Mouse (Mus musculus): ENCODE results near the gene Cyp8b1. TPM values are rescaled to one million over a fixed set of nuclear protein-coding genes. Genes with fewer than 3 reads are reported as not detected.

Gene Cyp8b1
- polyA plus RNA-seq, 1 experiment from 2014 or later: not detected

DNA sequence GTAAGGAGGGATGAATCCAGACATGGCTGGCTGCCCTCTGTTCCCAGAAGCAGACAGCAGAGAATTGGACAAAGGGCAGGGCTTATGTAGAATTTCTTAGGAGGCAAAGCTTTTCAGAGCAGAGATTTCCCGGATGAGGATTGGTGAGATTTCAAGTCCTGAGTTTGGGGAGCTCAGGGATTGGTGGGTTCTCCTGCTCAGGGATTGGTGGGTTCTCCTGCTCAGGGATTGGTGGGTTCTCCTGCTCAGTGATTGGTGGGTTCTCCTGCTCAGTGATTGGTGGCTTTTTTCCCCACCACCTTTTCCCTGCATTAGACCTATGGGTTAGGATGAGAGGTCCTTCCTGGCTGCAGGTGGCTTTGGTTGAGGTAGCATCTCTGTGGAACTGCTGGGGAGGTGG, 20.8 kb upstream of the Cyp8b1 start:
- H3K27me3 ChIP-seq: no peaks in the 10 kb centered on the region
- ATAC-seq (replicated peaks): peak; percentile 75
- H3K4me2 ChIP-seq (replicated peaks): peak overlapping the region; percentile 48; the same call in 1 of the 2 replicates
- H3K9ac ChIP-seq (replicated peaks): no peak overlapping the region; the same call in 1 of the 2 replicates
- H3K9me3 ChIP-seq: no peaks in the 10 kb centered on the region
- peak overlapping the region; percentile 50 for H3K4me3 ChIP-seq
- no peaks in the 10 kb centered on the region for H3K4me1 ChIP-seq
- WGBS: 73% methylated on average over 1 of the region's 1 CpGs
- peak overlapping the region; percentile 67 for H3K27ac ChIP-seq (replicated peaks)
- H3K36me3 ChIP-seq: no peaks in the 10 kb centered on the region

DNA sequence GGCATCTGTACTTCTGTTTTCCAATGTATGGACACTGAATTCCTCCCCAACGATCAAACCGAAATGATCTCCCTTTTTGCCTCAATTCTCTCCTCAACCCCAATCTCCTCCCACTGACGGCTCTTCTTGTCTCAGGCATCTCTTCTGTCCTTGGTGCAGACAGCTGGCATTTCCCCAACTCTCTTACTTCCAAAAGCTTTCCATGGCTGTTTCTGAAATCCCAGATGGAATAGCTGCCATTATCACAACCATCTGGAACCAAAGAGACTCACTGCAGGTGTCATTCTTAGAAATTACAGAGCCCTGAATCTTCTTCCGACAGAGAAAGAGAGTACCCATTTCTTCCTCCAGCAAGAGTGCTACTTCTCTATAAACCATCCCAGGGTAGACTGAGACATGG, 18.8 kb upstream of the Cyp8b1 start:
- H3K27me3 ChIP-seq: no peaks in the 10 kb centered on the region
- H3K9me3 ChIP-seq: no peaks in the 10 kb centered on the region
- H3K9ac ChIP-seq (replicated peaks): no peak overlapping the region
- no peaks in the 10 kb centered on the region for H3K36me3 ChIP-seq
- ATAC-seq (replicated peaks): no peak
- WGBS: 78% methylated on average over 4 of the region's 4 CpGs
- H3K27ac ChIP-seq (replicated peaks): no peak overlapping the region
- H3K4me2 ChIP-seq (replicated peaks): no peak overlapping the region
- no peak overlapping the region for H3K4me3 ChIP-seq
- H3K4me1 ChIP-seq: no peaks in the 10 kb centered on the region

DNA sequence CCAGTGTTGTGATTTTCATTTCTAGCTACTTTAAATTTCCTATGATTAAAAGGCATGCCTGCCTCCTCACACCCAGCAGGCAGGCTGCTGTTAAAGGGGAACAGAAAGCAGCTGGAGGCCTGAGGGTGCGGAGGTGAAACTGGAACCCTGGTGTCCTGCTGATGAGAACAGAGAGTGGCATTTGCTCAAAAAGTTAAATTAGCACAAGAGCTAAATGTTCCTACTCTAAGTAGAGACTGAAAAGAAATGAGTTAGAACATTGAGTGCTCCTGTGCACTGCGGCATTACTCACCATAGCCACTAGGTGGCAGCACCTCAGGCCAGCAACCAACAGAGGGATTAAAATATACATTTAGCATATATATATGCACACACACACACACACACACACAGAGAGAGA, 12.4 kb upstream of the Cyp8b1 start:
- no peak overlapping the region for H3K9ac ChIP-seq (replicated peaks)
- whole genome bisulfite sequencing: 14% methylated on average over 2 of the region's 2 CpGs
- 0 out of 2 replicates have a peak, but pooled peaks have one; percentile 16 for ATAC-seq (replicated peaks)
- H3K36me3 ChIP-seq: no peaks in the 10 kb centered on the region
- H3K9me3 ChIP-seq: no peaks in the 10 kb centered on the region
- no peaks in the 10 kb centered on the region for H3K27me3 ChIP-seq
- no peak overlapping the region for H3K4me2 ChIP-seq (replicated peaks)
- H3K27ac ChIP-seq (replicated peaks): no peak overlapping the region
- H3K4me3 ChIP-seq: no peak overlapping the region
- no peaks in the 10 kb centered on the region for H3K4me1 ChIP-seq

DNA sequence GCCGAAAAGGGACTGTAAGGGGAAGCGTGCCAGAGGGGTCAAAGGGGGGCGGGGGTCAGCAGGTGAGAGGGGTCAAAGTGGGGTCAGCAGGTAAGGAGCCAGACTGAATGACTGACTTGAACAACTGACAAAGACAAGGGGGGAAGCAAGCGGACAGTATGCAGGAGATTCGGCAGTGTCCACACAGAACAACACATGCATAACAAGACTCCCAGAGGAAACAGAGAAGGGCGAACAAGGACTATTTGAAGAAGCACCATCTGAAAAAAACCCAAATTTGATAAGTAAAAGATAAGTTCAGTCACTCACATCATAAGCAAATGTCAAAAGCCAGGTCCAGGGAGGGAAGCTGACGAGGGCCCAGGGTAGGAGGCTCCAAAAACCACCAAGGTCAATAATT, 11.6 kb upstream of the Cyp8b1 start:
- no peak overlapping the region for H3K4me3 ChIP-seq
- H3K9ac ChIP-seq (replicated peaks): no peak overlapping the region
- no peaks in the 10 kb centered on the region for H3K36me3 ChIP-seq
- no peaks in the 10 kb centered on the region for H3K9me3 ChIP-seq
- no peak overlapping the region for H3K4me2 ChIP-seq (replicated peaks)
- H3K27me3 ChIP-seq: no peaks in the 10 kb centered on the region
- 86% methylated on average over 7 of the region's 7 CpGs for WGBS
- ATAC-seq (replicated peaks): no peak
- no peaks in the 10 kb centered on the region for H3K4me1 ChIP-seq
- H3K27ac ChIP-seq (replicated peaks): no peak overlapping the region

DNA sequence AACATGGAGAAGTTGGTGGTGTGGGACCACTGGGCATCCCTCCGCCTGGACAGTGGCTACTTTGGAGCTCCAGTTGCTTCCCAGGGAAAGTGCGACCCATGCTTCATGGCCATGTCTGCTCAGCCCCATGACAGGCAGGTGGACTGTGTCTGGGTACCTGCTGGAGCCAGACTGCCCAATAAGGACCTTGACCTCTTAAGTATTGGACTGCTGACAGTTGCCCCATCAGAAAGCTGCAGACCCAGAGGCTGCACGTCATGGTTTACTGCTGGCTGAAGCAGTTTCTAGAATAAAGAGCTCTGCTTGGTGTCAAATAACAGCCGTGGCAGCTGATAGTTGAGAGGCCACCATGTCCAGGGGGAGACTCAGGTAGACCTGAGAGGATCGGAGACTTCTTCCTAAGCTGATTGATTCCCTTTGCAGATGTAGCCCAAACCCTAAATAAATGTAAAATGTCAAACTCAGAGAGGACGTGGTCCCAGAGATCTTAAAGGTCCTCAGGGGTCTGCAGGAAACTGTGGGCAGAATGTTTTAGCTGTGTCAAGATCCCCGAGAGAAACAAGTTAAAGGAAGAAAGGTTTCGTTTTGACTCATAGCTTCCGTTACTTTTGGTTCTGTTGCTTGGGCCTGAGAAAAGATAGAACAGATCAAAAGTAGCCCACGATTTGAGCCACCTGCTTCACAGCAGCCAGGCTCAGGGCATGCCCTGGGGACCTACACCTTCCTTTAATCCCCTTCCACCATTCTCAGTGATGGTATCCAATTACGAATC, 10.7 kb upstream of the Cyp8b1 start:
- no peak overlapping the region for H3K4me3 ChIP-seq
- no peaks in the 10 kb centered on the region for H3K4me1 ChIP-seq
- no peak overlapping the region for H3K4me2 ChIP-seq (replicated peaks)
- H3K36me3 ChIP-seq: no peaks in the 10 kb centered on the region
- 68% methylated on average over 11 of the region's 11 CpGs for WGBS
- H3K27ac ChIP-seq (replicated peaks): no peak overlapping the region
- no peak overlapping the region for H3K9ac ChIP-seq (replicated peaks)
- H3K27me3 ChIP-seq: no peaks in the 10 kb centered on the region
- no peaks in the 10 kb centered on the region for H3K9me3 ChIP-seq
- no peak for ATAC-seq (replicated peaks)

DNA sequence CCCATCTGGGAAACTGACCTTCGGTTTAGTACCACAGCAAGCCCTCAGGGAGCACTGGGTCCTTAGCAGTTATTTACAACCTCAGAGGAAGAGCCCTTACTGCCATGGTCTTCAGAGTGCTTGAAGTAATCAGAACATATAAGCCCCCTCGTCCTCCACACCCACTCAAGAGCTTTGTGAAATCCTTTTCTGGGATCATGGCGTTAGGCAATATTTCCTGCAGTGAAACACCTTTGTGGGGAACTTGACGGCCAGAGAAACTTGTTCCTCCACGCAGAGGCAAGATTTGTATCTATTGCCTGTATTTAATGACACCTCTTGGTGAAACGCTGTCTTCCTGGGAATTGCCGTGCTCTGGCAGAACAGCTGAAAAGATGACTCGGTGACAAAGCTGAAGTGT, 9.9 kb upstream of the Cyp8b1 start:
- ATAC-seq (replicated peaks): no peak
- WGBS: 85% methylated on average over 8 of the region's 8 CpGs

DNA sequence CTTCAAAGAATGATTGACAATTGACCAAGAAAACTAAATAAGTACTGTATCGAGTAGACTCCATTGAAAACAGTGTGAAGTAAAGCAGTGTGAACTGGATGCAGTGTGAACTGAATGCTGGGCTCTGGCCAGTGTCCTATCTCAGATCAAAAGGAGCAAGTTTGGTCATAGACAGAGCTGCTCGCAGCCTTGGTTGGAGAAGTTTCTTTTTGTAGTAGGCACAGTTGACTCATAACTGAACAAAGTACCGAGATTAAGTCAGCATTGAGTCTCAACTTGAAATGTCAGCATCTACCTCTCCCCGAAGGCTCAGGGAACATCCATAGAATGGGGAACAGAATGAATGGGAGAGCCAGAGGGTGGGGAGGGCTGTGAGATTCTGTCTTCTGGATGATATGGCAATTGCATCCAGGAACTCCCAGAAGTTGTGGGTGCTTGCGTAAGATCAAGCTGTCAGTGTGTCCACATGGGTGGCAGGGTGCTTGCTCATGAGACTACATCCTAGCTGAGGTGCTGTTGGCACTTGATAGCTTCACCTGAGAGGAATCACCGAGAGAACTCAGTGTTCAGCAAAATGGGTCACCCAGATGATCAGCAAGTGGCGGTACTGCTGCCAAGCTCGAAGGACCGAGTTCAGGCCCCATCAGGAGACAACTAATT, 8.9 kb upstream of the Cyp8b1 start:
- Histone ChIP-seq H3K9ac (replicated peaks) (no peak overlapping the region), H3K36me3 (no peaks in the 10 kb centered on the region), H3K9me3 (no peaks in the 10 kb centered on the region), H3K4me3 (no peak overlapping the region), H3K27ac (replicated peaks) (no peak overlapping the region), H3K4me2 (replicated peaks) (no peak overlapping the region), H3K4me1 (no peaks in the 10 kb centered on the region), H3K27me3 (no peaks in the 10 kb centered on the region)
- no peak for ATAC-seq (replicated peaks)
- 91% methylated on average over 9 of the region's 9 CpGs for whole genome bisulfite sequencing

More for the DNA sequence above, 9.9 kb upstream of the Cyp8b1 start:
- Histone ChIP-seq H3K4me3 (no peak overlapping the region), H3K4me1 (no peaks in the 10 kb centered on the region), H3K27ac (replicated peaks) (no peak overlapping the region), H3K27me3 (no peaks in the 10 kb centered on the region), H3K9ac (replicated peaks) (no peak overlapping the region), H3K9me3 (no peaks in the 10 kb centered on the region), H3K4me2 (replicated peaks) (no peak overlapping the region), H3K36me3 (no peaks in the 10 kb centered on the region)

DNA sequence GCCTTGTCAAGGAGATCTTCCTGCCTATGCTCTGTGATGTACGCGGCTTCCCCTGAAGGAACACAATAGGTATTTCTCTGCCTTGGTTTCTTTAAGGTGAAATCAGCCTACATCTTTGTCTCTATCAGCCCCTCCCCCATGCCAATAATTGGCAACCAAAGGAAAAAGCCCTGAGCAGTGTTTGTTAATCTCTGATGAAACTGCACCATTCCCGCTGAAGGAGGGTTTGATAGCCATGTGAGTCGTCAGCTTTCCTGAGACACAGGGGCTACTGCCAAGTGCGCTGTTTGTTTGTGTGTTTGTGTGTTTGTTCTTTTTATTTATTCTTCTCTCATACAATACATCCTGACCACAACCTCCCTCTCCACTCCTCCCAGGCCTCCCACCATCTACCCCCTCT, 7.8 kb upstream of the Cyp8b1 start:
- no peak for ATAC-seq (replicated peaks)
- WGBS: 54% methylated on average over 5 of the region's 5 CpGs
- no peaks in the 10 kb centered on the region for H3K36me3 ChIP-seq

DNA sequence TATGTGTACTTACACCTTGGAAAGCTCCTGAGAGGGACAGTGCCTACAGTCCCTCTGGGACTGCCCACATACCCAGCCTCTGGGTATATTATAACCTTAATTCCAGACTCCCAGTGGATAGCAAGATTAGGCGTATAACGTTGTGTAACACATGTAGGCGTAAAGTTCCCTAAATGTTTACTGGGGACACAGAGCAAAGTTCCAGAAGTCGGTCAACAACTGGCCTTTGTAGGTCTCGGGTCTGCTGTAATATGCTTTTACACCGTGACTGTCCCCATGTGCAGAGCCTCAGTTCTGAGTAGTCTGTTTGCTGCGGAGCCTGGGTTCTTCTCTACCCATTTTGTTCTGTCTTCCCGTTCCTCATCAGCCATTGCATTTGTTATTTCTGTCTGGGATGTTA, 7.3 kb upstream of the Cyp8b1 start:
- Histone ChIP-seq H3K27me3 (no peaks in the 10 kb centered on the region), H3K4me1 (no peaks in the 10 kb centered on the region), H3K27ac (replicated peaks) (no peak overlapping the region), H3K4me3 (no peak overlapping the region), H3K36me3 (no peaks in the 10 kb centered on the region), H3K9ac (replicated peaks) (no peak overlapping the region), H3K9me3 (no peaks in the 10 kb centered on the region), H3K4me2 (replicated peaks) (no peak overlapping the region)
- WGBS: 91% methylated on average over 8 of the region's 8 CpGs
- ATAC-seq (replicated peaks): no peak

More for the DNA sequence above, 7.8 kb upstream of the Cyp8b1 start:
- no peak overlapping the region for H3K9ac ChIP-seq (replicated peaks)
- H3K4me3 ChIP-seq: no peak overlapping the region
- no peaks in the 10 kb centered on the region for H3K9me3 ChIP-seq
- H3K27me3 ChIP-seq: no peaks in the 10 kb centered on the region
- H3K27ac ChIP-seq (replicated peaks): no peak overlapping the region
- H3K4me2 ChIP-seq (replicated peaks): no peak overlapping the region
- H3K4me1 ChIP-seq: no peaks in the 10 kb centered on the region

DNA sequence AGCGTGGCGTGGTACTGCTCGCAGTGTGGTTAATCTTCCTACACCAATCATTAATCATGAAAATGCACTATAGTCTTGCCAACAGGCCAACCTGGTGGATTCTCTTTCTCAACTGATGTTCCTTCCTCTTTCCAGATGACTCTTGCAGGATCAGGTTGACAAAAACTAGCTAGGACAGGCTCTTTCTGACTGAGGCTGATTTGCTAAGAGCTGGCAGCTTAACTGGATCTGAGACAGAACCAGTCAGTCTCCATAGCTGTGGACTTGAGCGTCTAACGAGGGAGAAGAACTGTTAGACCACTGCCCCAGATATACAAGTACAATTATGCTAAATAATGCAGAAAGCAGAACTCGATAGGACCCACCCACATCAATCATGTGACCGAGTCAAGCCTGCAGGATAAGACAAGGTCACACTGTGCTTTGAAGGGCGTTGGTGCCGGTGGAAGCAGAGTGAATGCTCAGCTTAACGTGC, 3.0 kb upstream of the Cyp8b1 start:
- no peak overlapping the region for H3K4me2 ChIP-seq (replicated peaks)
- no peak overlapping the region for H3K4me3 ChIP-seq
- WGBS: 74% methylated on average over 10 of the region's 10 CpGs
- H3K4me1 ChIP-seq: no peaks in the 10 kb centered on the region
- no peaks in the 10 kb centered on the region for H3K9me3 ChIP-seq
- no peaks in the 10 kb centered on the region for H3K36me3 ChIP-seq
- no peak overlapping the region for H3K9ac ChIP-seq (replicated peaks)
- no peak for ATAC-seq (replicated peaks)
- no peaks in the 10 kb centered on the region for H3K27me3 ChIP-seq
- H3K27ac ChIP-seq (replicated peaks): no peak overlapping the region

DNA sequence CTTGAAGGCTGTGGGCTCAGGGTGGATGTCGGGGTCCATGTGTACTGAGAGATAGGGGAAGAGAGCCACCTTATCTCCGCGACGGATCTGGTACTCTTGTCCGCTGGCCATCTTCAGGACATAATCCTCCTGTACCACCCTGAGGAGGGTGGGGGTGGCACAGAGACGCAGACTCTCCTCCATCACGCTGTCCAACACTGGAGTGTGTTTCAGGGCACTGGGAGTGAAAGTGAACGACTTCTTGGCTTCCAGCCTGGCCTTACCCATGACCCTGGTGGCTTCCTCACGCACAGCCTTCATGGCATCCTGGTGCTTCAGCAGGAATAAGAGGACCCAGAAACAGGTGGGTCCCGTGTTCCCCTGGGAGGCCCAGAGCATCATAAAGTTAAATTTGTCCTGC, 1.0 kb downstream of the Cyp8b1 start:
- Histone ChIP-seq H3K27me3 (no peaks in the 10 kb centered on the region), H3K27ac (replicated peaks) (no peak overlapping the region), H3K9ac (replicated peaks) (no peak overlapping the region), H3K4me2 (replicated peaks) (no peak overlapping the region), H3K9me3 (no peaks in the 10 kb centered on the region), H3K36me3 (no peaks in the 10 kb centered on the region), H3K4me3 (no peak overlapping the region), H3K4me1 (no peaks in the 10 kb centered on the region)
- no peak for ATAC-seq (replicated peaks)
- 91% methylated on average over 10 of the region's 10 CpGs for WGBS

DNA sequence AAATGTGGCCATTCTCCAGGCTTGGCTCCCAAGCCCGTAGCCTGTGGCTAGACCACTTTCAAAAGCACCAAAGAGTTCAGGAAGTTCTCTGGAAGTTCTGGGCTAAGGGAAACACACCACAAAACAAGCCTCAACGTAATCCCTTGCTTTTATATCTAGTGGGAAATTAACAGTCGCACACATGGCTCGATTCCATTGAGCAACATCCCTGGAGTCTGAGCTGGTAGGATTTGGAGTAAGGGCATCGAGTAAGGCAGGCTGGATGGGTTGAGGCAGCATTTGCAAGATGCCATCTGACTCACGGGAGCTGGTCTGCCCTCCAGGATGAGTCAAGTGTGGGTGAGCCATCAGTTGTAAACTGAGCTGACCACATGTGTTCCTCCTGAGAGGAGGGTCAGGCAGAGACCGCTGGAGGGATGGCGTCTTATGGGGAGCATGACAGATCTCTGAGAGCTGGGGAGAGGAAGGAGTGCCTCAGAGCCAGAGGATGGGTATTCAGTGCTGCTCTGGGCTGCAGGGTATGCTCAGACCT, 1.8 kb downstream of the Cyp8b1 start:
- H3K27me3 ChIP-seq: no peaks in the 10 kb centered on the region
- H3K36me3 ChIP-seq: no peaks in the 10 kb centered on the region
- WGBS: 89% methylated on average over 8 of the region's 8 CpGs
- H3K4me2 ChIP-seq (replicated peaks): no peak overlapping the region
- no peaks in the 10 kb centered on the region for H3K4me1 ChIP-seq
- no peak overlapping the region for H3K27ac ChIP-seq (replicated peaks)
- H3K4me3 ChIP-seq: no peak overlapping the region
- no peaks in the 10 kb centered on the region for H3K9me3 ChIP-seq
- ATAC-seq (replicated peaks): no peak
- no peak overlapping the region for H3K9ac ChIP-seq (replicated peaks)
